Mouse (Mus musculus): ENCODE measurements around the gene Ngef.

DNA sequence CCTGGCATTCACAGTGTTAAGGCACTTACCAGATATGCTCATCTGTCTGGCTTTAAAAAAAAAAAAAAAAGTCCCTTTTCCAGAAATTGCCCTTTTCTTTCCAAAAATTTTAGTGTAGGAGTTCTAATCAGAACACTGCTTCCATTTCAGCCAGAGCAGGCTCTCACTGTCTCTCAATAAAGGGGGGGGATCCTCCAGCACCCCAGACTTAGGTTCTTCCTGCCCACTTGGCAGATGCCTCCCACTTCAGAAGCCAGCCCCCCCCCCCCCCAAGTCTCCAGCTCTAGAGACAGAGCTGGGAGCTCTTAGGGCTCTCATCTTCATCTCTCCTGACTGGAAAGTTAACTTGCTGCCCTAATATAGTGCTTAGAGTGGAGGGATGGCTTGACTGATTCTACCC lies 53.2 kb downstream of the Ngef start:
- no peak for TF ChIP-seq EP300 (IDR thresholded peaks at IDR 0.05; ENCODE audit: insufficient read depth, low read depth, low read length)
- TF ChIP-seq CTCF (IDR thresholded peaks at IDR 0.05; ENCODE audit: low read depth, low read length), result no peak
- no peak for TF ChIP-seq POLR2A (IDR thresholded peaks at IDR 0.05; ENCODE audit: insufficient read depth, low read length)
